Mouse (Mus musculus): ENCODE measurements around the gene Spata48. TPM values are rescaled to one million over a fixed set of nuclear protein-coding genes. Genes with fewer than 3 reads are reported as not detected.

The Spata48 gene
- polyA plus RNA-seq, 1 experiment from 2014 or later: 1.6 TPM

GRCm38 (mm10) chr11:11512056-11512455 lies 50.2 kb downstream of the Spata48 start:
- no peaks in the 10 kb centered on the region for H3K4me1 ChIP-seq (replicated peaks)
- WGBS: 47% methylated on average over 2 of the region's 2 CpGs
- H3K9ac ChIP-seq: no peak overlapping the region
- no peaks in the 10 kb centered on the region for H3K27me3 ChIP-seq
- no peaks in the 10 kb centered on the region for H3K36me3 ChIP-seq
- H3K9me3 ChIP-seq: no peaks in the 10 kb centered on the region
- H3K4me2 ChIP-seq: no peak overlapping the region
- H3K27ac ChIP-seq (replicated peaks): no peak overlapping the region
- ATAC-seq (ENCODE audit: low read depth): no peak
- no peak overlapping the region for H3K4me3 ChIP-seq

DNA sequence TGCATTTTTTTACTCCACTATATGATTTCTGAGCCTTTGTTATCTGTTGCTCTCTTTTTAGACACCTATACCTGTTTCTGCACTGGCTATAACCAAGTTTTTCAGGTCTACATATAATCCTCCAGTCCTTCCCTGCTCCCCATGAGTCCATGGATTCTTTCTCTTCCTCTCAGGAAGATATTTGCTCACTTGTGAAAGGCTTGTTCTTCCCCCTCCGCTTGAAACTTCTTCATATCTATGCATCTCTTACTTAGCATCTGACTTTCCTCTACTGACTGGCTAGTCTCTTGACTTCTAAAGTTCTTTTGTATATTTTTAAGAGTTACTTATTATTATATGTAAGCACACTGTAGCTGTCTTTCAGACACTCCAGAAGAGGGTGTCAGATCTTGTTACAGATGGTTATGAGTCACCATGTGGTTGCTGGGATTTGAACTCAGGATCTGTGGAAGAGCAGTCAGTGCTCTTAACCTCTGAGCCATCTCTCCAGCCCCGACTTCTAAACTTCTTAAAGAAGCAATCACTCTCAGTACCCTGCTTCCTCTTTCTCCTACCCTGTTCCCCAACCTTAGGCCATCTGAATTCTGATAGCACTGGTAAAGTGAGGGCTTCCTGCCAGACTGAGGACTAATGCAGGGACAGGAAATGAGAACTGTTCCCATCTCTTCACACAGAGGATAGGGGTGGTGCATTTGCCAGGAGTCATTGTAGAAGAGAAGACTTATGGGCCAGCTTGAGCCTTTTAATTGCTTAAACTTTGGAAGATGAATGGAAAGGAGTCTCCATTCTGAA lies 51.3 kb downstream of the Spata48 start:
- ATAC-seq (ENCODE audit: low read depth): no peak
- Histone ChIP-seq H3K27me3 (no peaks in the 10 kb centered on the region), H3K4me1 (replicated peaks) (no peaks in the 10 kb centered on the region), H3K36me3 (no peaks in the 10 kb centered on the region), H3K9me3 (no peaks in the 10 kb centered on the region), H3K4me2 (no peak overlapping the region), H3K27ac (replicated peaks) (no peak overlapping the region), H3K4me3 (no peak overlapping the region), H3K9ac (no peak overlapping the region)
- 83% methylated on average over 2 of the region's 2 CpGs for WGBS

- H3K4me1 ChIP-seq (replicated peaks): no peaks in the 10 kb centered on the region
- H3K4me3 ChIP-seq: no peak overlapping the region
- H3K4me2 ChIP-seq: no peak overlapping the region
- ATAC-seq (ENCODE audit: low read depth): no peak
- H3K36me3 ChIP-seq: no peaks in the 10 kb centered on the region
- H3K9ac ChIP-seq: no peak overlapping the region
- WGBS: 95% methylated on average over 4 of the region's 4 CpGs
- no peaks in the 10 kb centered on the region for H3K27me3 ChIP-seq
- H3K9me3 ChIP-seq: no peaks in the 10 kb centered on the region
- H3K27ac ChIP-seq (replicated peaks): no peak overlapping the region
Observed at GRCm38 (mm10) chr11:11514920-11515319, 53.0 kb downstream of the Spata48 start.

- no peaks in the 10 kb centered on the region for H3K4me1 ChIP-seq (replicated peaks)
- 100% methylated on average over 1 of the region's 1 CpGs for WGBS
- H3K36me3 ChIP-seq: no peaks in the 10 kb centered on the region
- no peaks in the 10 kb centered on the region for H3K27me3 ChIP-seq
- H3K9me3 ChIP-seq: no peaks in the 10 kb centered on the region
- no peak overlapping the region for H3K9ac ChIP-seq
- ATAC-seq (ENCODE audit: low read depth): no peak
- no peak overlapping the region for H3K27ac ChIP-seq (replicated peaks)
- no peak overlapping the region for H3K4me2 ChIP-seq
- no peak overlapping the region for H3K4me3 ChIP-seq
Observed at GRCm38 (mm10) chr11:11517781-11518435, 56.0 kb downstream of the Spata48 start.

- ATAC-seq (ENCODE audit: low read depth): no peak
- Histone ChIP-seq H3K9me3 (no peaks in the 10 kb centered on the region), H3K4me3 (no peak overlapping the region), H3K27ac (replicated peaks) (no peak overlapping the region), H3K9ac (no peak overlapping the region), H3K4me1 (replicated peaks) (no peaks in the 10 kb centered on the region), H3K27me3 (no peaks in the 10 kb centered on the region), H3K36me3 (no peaks in the 10 kb centered on the region), H3K4me2 (no peak overlapping the region)
- 88% methylated on average over 10 of the region's 10 CpGs for WGBS
Observed at GRCm38 (mm10) chr11:11519255-11520243, 57.7 kb downstream of the Spata48 start.

DNA sequence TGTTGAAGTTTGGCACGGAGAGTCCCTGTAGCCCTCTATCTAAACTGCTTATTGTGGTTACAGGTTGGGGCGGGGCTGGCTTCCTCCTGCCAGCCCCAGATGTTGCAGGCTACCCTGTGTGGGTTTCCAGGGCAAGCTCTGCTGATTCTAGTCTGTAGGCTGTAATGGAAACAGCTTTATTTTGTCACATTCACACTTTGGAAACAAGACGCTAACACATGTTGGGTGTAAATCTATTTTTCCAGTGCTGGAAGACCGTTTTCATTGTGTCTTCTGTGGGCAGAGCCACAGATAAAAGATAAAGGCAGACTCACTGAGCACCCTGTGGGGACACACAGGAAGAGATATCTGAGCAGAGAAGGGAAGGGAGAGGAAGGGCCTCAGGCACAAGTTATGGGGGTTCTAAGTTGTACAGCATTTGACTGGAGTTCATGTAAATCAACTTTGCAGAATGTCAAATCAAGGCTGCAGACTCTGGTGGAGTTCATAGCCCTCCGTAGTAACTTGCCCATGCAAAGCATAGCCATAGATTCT lies 60.1 kb downstream of the Spata48 start:
- Histone ChIP-seq H3K4me1 (replicated peaks) (no peaks in the 10 kb centered on the region), H3K4me2 (no peak overlapping the region), H3K36me3 (no peaks in the 10 kb centered on the region), H3K9ac (no peak overlapping the region), H3K4me3 (no peak overlapping the region), H3K27me3 (no peaks in the 10 kb centered on the region), H3K9me3 (no peaks in the 10 kb centered on the region), H3K27ac (replicated peaks) (no peak overlapping the region)
- 85% methylated on average over 5 of the region's 5 CpGs for WGBS
- ATAC-seq (ENCODE audit: low read depth): no peak

DNA sequence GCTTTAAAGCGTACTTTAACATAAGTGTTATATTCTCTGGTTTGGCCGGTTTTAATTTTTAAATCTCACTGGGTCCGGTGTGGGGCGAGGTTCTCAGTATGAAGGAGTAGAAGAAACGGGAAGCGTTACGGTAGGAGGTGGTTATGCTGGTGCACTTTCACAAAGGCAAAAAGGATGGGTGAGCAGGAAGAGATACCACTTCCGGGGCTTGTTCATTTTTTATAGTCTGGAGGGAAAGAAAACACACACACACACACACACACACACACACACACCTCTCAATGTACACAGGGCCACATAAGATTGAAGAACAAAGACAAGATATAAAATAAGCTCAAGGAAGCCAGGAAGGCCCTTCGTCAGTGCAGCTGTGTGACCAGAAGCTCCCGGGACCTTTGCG lies 66.9 kb downstream of the Spata48 start:
- ATAC-seq (ENCODE audit: low read depth): no peak
- no peaks in the 10 kb centered on the region for H3K9me3 ChIP-seq
- 84% methylated on average over 11 of the region's 11 CpGs for WGBS
- H3K36me3 ChIP-seq: no peaks in the 10 kb centered on the region
- no peak overlapping the region for H3K4me2 ChIP-seq
- no peaks in the 10 kb centered on the region for H3K27me3 ChIP-seq
- no peak overlapping the region for H3K4me3 ChIP-seq
- no peak overlapping the region for H3K27ac ChIP-seq (replicated peaks)
- H3K4me1 ChIP-seq (replicated peaks): no peaks in the 10 kb centered on the region
- H3K9ac ChIP-seq: no peak overlapping the region

DNA sequence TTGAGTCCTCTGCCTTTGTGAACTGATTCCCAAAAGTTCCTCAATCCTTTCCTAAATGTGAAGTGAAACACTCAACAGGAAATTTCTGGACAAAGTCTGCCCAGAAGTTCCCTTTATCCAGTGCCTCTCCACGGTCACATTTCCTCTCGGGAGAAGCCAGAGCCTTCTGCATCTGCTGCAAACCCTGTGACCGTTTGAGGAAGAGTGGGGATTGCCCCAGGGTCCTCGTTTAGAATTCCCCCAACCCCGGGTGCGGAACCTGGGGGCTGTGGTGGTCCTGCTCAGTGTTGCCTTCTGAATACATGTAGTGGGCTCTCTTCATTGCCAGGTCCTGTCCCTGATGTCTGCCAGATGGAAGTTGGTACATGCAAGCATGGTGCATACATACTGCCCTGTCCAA lies 67.3 kb downstream of the Spata48 start:
- ATAC-seq (ENCODE audit: low read depth): no peak
- Histone ChIP-seq H3K27me3 (no peaks in the 10 kb centered on the region), H3K4me1 (replicated peaks) (no peaks in the 10 kb centered on the region), H3K9me3 (no peaks in the 10 kb centered on the region), H3K9ac (no peak overlapping the region), H3K4me2 (no peak overlapping the region), H3K36me3 (no peaks in the 10 kb centered on the region), H3K4me3 (no peak overlapping the region), H3K27ac (replicated peaks) (no peak overlapping the region)
- whole genome bisulfite sequencing: 76% methylated on average over 6 of the region's 6 CpGs

DNA sequence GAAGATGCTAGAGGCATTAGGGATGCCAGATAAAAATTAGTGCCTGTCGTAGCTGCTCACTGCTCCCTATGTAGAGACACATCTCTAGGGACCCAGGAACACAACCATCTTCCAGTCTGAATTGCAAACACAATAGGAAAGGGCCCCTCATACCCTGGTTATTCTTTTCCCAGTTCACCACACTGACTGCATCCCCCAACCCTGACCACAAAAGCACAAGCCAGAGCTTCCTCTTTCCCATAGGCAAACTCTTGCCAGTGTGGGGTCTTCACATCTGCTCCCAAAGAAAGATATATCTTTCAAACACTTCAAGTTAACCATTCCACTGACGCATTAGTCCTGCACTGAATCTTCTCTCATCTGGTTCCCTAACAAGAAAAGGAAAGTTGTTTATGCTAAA lies 68.2 kb downstream of the Spata48 start:
- Histone ChIP-seq H3K36me3 (no peaks in the 10 kb centered on the region), H3K4me1 (replicated peaks) (no peaks in the 10 kb centered on the region), H3K9me3 (no peaks in the 10 kb centered on the region), H3K4me3 (no peak overlapping the region), H3K27ac (replicated peaks) (no peak overlapping the region), H3K4me2 (no peak overlapping the region), H3K27me3 (no peaks in the 10 kb centered on the region), H3K9ac (no peak overlapping the region)
- ATAC-seq (ENCODE audit: low read depth): no peak
- WGBS: 74% methylated on average over 2 of the region's 2 CpGs

- H3K27me3 ChIP-seq: no peaks in the 10 kb centered on the region
- no peaks in the 10 kb centered on the region for H3K36me3 ChIP-seq
- H3K4me2 ChIP-seq: no peak overlapping the region
- no peaks in the 10 kb centered on the region for H3K4me1 ChIP-seq (replicated peaks)
- ATAC-seq (ENCODE audit: low read depth): no peak
- H3K9ac ChIP-seq: no peak overlapping the region
- no peak overlapping the region for H3K27ac ChIP-seq (replicated peaks)
- H3K9me3 ChIP-seq: no peaks in the 10 kb centered on the region
- H3K4me3 ChIP-seq: no peak overlapping the region
- WGBS: 83% methylated on average over 1 of the region's 1 CpGs
Observed at GRCm38 (mm10) chr11:11536295-11536694, 74.4 kb downstream of the Spata48 start.

GRCm38 (mm10) chr11:11545948-11546347 lies 84.1 kb downstream of the Spata48 start:
- Histone ChIP-seq H3K27me3 (no peaks in the 10 kb centered on the region), H3K9ac (no peak overlapping the region), H3K4me1 (replicated peaks) (no peaks in the 10 kb centered on the region), H3K27ac (replicated peaks) (no peak overlapping the region), H3K9me3 (no peaks in the 10 kb centered on the region), H3K4me2 (no peak overlapping the region), H3K36me3 (no peaks in the 10 kb centered on the region), H3K4me3 (no peak overlapping the region)
- 96% methylated on average over 3 of the region's 3 CpGs for whole genome bisulfite sequencing
- no peak for ATAC-seq (ENCODE audit: low read depth)
